15 mouse cellular contexts compared by ENCODE assay signal in the genomic region with DNA sequence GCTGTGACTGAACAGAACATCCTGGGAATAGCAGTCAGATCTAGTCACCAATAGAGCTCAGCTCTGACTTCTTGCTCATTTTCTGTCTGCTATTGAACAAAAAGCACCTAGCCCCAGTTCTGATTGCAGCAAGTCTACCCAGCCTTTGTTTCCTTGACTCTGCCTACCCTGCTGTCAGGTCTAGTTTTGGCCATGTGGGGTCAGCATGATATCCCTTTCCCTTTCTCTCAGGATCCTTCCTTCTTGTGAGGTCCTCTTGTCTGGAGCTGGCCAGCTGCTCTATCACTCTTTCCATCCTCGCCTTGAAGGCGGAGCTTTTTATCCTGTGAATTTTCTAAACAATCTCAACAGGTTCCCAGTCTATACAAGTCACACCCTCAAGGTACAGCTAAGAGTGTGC.
DNase-seq lines count a peak whose midpoint lies in the region; ATAC-seq and TF ChIP-seq lines count a peak whose summit lies in the region.
"Had no signal": no experiment of that assay in that cellular context is flagged by ENCODE, and none has a peak within 500 bp of the region (broad histone marks: within the 10 kb centered on the region; RNA-seq: fewer than 3 reads in every experiment).

No protein-coding gene starts in this region.

- WGBS in forebrain, postnatal 0 days, result 74% methylated on average over 2 of the region's 2 CpGs
- 65% methylated on average over 2 of the region's 2 CpGs for WGBS in forebrain, embryonic 12.5 days

- no peak overlapping the region for H3K27ac ChIP-seq in forebrain, postnatal 0 days (ENCODE audit: low read depth, low read length)
- H3K27ac ChIP-seq in forebrain, embryonic 12.5 days, result no peak overlapping the region
- H3K27ac ChIP-seq: embryonic facial prominence, embryonic 12.5 days; forebrain, embryonic 13.5 days; hindbrain, embryonic 13.5 days; liver, embryonic 14.5 days had no signal

- POLR2A ChIA-PET in Patski (lab: Charles Lee), result interaction anchor here (0.7 to 0.8 kb wide), 2 partner anchors 9 to 391 kb away, joined by 3 read pairs; no protein-coding TSS in a partner anchor

- in situ Hi-C loops in Patski (cut with MboI; ENCODE audit: low pct_unique_long_range_greater_than_20kb), result loop anchor here (25.0 kb wide), 1 partner anchor 199 kb away; no protein-coding TSS in a partner anchor

- H3K4me2 ChIP-seq in forebrain, postnatal 0 days (ENCODE audit: low read depth), result no peak overlapping the region
- no peak overlapping the region for H3K4me2 ChIP-seq in forebrain, embryonic 12.5 days
- H3K4me2 ChIP-seq: embryonic facial prominence, embryonic 12.5 days; forebrain, embryonic 13.5 days; hindbrain, embryonic 13.5 days had no signal

- peak; percentile 36 for TF ChIP-seq CTCF in forebrain, postnatal 0 days (IDR thresholded peaks at IDR 0.05; ENCODE audit: low read depth)
- peak; percentile 57 for TF ChIP-seq CTCF in Patski (IDR thresholded peaks at IDR 0.05)

- no peak overlapping the region for H3K9ac ChIP-seq in forebrain, postnatal 0 days
- no peak overlapping the region for H3K9ac ChIP-seq in forebrain, embryonic 12.5 days
- H3K9ac ChIP-seq: embryonic facial prominence, embryonic 12.5 days; forebrain, embryonic 13.5 days; hindbrain, embryonic 13.5 days; liver, embryonic 14.5 days had no signal

- CTCF ChIA-PET in Patski (lab: Charles Lee), result interaction anchor here (1.1 to 1.5 kb wide), 6 partner anchors 8 to 51 kb away, joined by 3 to 4 read pairs (median 3); no protein-coding TSS in a partner anchor

- H3K36me3 ChIP-seq in forebrain, postnatal 0 days (ENCODE audit: insufficient read depth), result no peaks in the 10 kb centered on the region
- no peaks in the 10 kb centered on the region for H3K36me3 ChIP-seq in forebrain, embryonic 12.5 days (replicated peaks)
- H3K36me3 ChIP-seq: embryonic facial prominence, embryonic 12.5 days; hindbrain, embryonic 13.5 days had no signal

- H3K4me3 ChIP-seq in forebrain, postnatal 0 days (ENCODE audit: low read depth, low read length), result no peak overlapping the region
- H3K4me3 ChIP-seq in forebrain, embryonic 12.5 days (replicated peaks), result no peak overlapping the region
- H3K4me3 ChIP-seq: embryonic facial prominence, embryonic 12.5 days; forebrain, embryonic 13.5 days; hindbrain, embryonic 13.5 days had no signal

- no peaks in the 10 kb centered on the region for H3K4me1 ChIP-seq in forebrain, postnatal 0 days (ENCODE audit: insufficient read depth)
- H3K4me1 ChIP-seq in forebrain, embryonic 12.5 days, result no peaks in the 10 kb centered on the region
- H3K4me1 ChIP-seq: embryonic facial prominence, embryonic 12.5 days; hindbrain, embryonic 13.5 days had no signal

- no peaks in the 10 kb centered on the region for H3K9me3 ChIP-seq in forebrain, postnatal 0 days (ENCODE audit: low read length)
- H3K9me3 ChIP-seq in forebrain, embryonic 12.5 days, result no peaks in the 10 kb centered on the region
- H3K9me3 ChIP-seq: embryonic facial prominence, embryonic 12.5 days; forebrain, embryonic 13.5 days had no signal

- no peak for ATAC-seq in forebrain, postnatal 0 days
- no peak for ATAC-seq in forebrain, embryonic 12.5 days (ENCODE audit: low FRiP score)
- ATAC-seq in Patski, result no peak
- ATAC-seq: forebrain, embryonic 13.5 days had no signal

- no peaks in the 10 kb centered on the region for H3K27me3 ChIP-seq in forebrain, postnatal 0 days (ENCODE audit: insufficient read depth, low read length)
- no peaks in the 10 kb centered on the region for H3K27me3 ChIP-seq in forebrain, embryonic 12.5 days
- H3K27me3 ChIP-seq in Patski, result peaks cover 36% of the 10 kb centered on the region
- H3K27me3 ChIP-seq: embryonic facial prominence, embryonic 12.5 days; forebrain, embryonic 13.5 days; hindbrain, embryonic 13.5 days had no signal

- no peak for DNase-seq in forebrain, postnatal 0 days
- peak; percentile 35 for DNase-seq in kidney, postnatal 10 days
- DNase-seq in kidney, adult 18-20 months, result no peak
- no peak for DNase-seq in Patski (ENCODE audit: low read depth, low spot score)
- DNase-seq in lung, postnatal 14 days, result peak; percentile 18
- no peak for DNase-seq in urinary bladder, postnatal 14 days (ENCODE audit: low spot score)
- no peak for DNase-seq in urinary bladder, postnatal 25 days (ENCODE audit: low spot score)
- DNase-seq: adrenal gland, adult 8-10 months; spleen, adult 18-20 months; thymus, adult 2 months had no signal

Comparison
In these comparisons a context has a peak if more than half of its experiments do, and no peak if none do; other contexts are left out.
1. DNase-seq: peak in kidney, postnatal 10 days (single experiment) and lung, postnatal 14 days (single experiment); none in forebrain, postnatal 0 days (single experiment), kidney, adult 18-20 months (single experiment), Patski (single experiment), urinary bladder, postnatal 14 days (single experiment) and urinary bladder, postnatal 25 days (single experiment).